Mouse (Mus musculus) adrenal gland (tissue): ENCODE results near the gene Per1.

ENCODE experiments used
- intact Hi-C: fragments of 180-260 bp; cut with DNase I; formaldehyde crosslinking; loops from one replicate; pipeline ENCODE4 v1.15.1; 2025

The Per1 gene

GRCm38 (mm10) chr11:69125041-69125851 lies 30.2 kb downstream of the Per1 start:
- intact Hi-C loops, result loop anchor here (2.0 kb wide), 1 partner anchor 84 kb away; no protein-coding TSS in a partner anchor

DNA sequence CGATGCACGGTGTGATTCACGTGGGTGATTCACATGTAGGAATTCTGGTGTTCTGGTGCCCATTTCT lies 30.7 kb downstream of the Per1 start, which contains the start of gene Aloxe3:
Gene Aloxe3, plus strand, starts transcription at position 45 of the 67 bp plus-strand sequence.
- intact Hi-C loops, result loop anchor here (2.0 kb wide), 1 partner anchor 85 kb away; no protein-coding TSS in a partner anchor

DNA sequence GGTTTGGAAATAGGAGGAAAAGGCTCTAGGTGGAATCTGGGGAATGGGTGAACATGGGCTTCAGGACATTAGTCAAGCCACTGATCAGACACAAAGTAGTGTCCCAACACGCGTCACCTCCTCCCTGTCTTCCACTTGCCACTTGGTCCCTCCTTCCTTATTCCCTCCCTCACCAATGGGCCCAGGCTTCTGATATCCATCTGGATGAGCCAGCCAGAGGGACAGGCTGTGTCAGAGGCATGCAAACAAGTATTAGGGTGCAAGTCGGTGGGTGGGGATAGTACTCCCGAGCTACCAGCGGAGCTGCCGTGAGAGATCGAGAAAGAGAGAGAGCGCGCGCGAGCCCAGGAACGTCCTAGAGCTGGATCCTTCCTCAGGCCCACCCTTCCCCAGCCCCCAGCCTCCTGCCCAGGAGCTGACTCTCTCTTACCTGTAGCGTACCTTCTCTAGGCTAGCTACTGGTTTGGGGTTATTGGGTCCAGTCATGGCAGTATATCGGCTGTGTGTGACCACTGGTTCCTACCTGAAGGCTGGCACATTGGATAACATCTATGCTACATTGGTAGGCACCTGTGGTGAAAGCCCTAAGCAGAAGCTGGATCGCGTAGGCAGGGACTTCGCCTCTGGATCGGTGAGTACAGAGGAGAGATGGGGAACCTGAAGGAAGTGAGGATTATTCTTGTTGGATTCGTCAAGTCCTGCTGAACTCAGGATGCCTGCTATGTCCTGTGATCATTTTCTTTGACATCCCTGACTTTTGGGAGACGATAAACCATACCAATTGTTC lies 31.1 kb downstream of the Per1 start:
- intact Hi-C loops, result loop anchor here (2.0 kb wide), 2 partner anchors 23 to 85 kb away; no protein-coding TSS in a partner anchor

DNA sequence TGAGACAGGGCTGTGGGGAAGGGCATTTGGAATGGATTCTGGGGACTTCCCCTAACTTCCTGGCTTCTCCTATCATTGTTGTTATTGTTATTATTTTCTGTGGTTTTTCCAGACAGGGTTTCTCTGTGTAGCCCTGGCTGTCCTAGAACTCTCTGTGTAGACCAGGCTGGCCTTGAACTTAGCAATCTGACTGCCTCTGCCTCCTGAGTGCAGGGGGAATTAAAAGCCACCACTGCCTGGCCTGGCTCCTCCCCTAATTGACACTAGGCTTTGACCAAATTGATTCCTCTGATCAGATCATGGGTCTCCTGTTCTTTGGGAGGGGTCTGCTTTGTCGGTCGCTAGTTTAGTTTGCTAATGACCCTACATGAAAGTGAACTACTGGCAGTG lies 31.7 kb downstream of the Per1 start:
- intact Hi-C loops, result loop anchor here (2.0 kb wide), 1 partner anchor 22 kb away; no protein-coding TSS in a partner anchor

DNA sequence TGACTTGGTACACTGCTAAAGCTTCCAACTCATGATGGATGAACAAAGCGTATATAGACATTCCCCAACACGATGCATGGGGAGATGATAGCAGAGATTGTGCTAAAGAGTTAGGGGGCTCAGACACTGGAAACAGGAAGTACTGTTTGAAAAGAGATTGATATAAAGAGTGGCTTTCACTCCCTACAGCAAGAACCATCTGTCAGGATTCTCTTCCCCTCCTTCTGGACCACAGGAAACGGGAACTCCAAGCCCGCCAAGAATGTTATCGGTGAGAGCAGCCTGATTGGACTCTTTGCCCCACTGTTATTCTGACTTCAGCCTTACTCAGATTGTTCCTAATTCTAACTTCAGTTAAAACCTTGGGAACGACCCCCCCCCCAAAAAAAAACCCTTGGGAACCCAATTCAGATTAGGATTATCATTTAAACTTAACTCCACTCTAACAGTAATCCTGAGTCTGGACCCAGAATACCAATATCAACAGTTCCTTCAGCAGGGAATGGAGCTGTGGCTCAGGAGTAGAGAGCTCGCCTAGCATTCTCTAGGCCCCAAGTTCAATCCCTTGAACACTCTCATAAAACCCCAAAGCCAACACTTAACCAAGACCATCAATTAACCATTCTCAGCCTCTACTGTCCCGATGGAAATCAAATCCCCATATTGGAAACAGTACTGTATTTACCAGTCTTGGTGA lies 33.6 kb downstream of the Per1 start:
- intact Hi-C loops, result no loop called here

DNA sequence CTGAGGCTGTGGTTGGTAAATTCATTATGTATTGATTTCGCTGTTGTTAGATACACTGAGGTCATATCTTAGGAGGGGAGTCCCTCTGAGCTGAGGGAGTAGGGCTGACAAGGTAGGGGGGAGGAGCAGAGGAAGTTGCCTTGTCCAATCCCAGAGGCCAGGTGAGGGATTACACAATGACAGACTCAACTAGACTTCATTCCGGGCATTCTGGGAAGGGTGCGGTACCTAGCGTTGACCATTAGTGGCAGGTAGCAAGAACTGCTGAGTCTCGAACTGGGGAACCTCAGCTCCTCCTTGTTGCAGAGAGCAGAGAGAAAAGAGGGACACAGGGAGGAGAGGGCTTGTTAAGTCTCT lies 38.5 kb downstream of the Per1 start:
- intact Hi-C loops, result no loop called here

DNA sequence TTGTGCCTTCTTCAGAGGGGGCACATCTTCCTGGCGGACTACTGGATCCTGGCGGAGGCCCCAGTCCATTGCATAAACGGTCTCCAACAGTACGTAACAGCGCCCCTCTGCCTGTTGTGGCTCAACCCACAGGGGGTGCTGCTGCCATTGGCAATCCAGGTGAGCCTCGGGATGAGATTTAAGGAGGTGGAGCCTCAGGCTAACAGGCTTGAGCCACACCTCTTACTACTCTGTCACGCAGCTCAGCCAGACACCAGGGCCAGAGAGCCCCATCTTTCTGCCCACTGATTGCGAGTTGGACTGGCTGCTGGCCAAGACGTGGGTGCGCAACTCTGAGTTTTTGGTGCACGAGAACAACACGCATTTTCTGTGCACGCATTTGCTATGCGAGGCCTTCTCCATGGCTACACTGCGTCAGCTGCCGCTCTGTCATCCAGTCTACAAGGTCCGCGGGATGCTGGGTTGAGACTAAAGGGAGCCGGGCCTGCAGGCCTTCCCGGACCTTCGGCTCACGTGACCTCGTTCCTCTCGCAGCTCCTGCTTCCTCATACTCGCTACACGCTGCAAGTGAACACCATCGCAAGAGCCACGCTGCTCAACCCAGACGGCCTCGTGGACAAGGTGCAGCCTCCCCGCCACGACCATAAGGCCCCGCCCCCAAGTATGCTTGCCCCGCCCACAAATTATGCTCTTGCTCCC lies 39.1 kb downstream of the Per1 start:
- intact Hi-C loops, result no loop called here

DNA sequence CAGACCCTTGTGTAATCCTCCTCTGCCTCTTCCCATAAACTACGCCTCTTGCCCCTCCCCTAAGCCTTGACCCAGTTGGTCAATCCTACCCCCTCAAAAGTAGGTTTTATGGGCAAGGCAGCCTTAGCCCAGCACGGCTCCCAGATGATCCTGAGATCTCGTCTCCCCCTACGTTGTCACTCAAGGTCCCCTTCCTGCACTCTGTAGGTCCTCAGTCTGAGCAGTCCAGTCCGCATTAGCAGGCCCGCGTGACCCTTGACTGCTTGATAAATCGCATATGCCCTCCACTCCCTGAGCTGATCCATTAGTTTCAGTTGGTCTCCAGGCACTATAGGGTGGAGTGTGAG lies 39.6 kb downstream of the Per1 start:
- intact Hi-C loops, result no loop called here

- intact Hi-C loops, result no loop called here
These were observed 40.3 kb downstream of the Per1 start for GRCm38 (mm10) chr11:69135361-69135760.

DNA sequence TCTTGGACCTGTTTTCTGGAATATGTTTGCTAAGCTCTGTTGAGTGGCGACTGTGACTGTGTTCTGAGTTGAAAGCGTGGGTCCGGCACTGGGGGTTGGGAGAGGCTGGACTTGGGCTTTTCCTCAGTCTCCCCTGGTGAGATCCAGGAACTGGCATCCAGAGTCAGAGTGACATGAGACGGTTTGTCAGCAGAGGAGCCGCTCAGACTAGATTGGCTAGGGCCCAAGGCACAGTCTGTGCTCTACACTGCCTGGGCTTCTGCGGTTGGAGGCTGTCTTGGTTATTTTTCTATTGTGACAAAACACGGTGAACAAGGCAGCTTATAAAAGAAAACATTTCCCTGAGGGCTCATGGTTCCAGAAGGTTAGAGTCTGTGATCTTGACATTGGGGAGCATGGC lies 52.5 kb downstream of the Per1 start:
- intact Hi-C loops, result no loop called here

DNA sequence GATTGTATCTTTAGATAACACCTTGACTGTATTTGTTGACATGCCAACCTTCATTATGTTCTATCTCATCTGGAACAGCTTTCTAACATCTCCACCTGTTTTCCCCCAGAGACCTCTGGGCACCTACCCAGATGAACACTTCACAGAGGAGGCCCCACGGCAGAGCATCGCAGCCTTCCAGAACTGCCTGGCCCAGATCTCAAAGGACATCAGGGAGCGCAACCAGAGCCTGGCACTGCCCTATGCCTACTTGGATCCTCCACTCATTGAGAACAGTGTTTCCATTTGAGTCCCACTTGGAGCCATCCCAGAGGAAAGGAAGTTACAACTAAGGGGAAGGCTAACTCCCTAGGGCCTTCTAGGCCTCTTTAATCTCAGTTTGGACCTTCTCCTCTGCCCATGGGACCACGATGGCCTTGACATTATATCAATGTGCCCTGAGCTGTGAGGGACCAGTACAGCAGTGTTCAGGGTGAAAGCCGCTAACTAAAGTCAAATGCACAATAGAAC lies 53.5 kb downstream of the Per1 start:
- intact Hi-C loops, result loop anchor here (2.0 kb wide), 1 partner anchor 22 kb away; no protein-coding TSS in a partner anchor

DNA sequence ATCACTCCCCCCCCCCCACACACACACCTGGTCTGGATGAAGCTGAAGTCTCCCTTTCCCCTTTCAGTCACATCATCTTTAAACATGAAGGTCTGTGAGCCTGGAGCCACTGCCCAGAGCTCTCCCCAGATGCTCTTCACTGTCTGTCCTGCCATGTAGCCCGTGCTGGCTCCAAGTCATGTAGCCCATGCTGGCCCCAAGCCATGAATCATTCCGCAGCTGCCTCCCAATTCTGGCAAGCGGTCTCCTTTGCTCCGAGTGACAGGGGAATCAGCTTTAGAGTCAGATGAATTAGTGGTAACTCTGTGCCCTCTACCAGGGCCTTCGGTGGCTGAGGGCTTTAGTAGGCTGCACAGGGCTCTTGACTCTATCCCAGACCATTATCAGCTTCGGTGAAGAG lies 54.7 kb downstream of the Per1 start:
- intact Hi-C loops, result loop anchor here (2.0 kb wide), 1 partner anchor 23 kb away; no protein-coding TSS in a partner anchor

- intact Hi-C loops, result no loop called here
These were observed 55.4 kb downstream of the Per1 start for GRCm38 (mm10) chr11:69150444-69150843.

DNA sequence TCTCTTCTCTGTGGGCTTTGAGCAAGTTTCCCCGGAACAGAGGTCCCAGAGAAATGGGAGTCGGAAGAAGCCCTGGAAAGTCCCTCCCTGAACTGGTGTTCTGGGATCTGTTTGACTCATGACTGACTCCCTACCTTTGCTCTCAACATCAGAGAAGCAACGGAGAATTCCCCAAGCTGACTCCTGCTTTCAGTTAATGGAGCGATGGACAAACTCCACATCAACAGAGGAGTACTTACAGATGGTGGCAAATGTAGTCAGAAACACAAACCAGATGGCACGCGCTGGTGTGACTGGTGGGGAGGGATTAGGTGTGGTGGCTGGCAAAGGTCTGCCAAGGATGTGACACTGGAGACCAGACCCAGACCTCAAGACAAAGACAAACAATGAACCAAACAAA lies 56.0 kb downstream of the Per1 start:
- intact Hi-C loops, result no loop called here

GRCm38 (mm10) chr11:69153831-69154230 lies 58.8 kb downstream of the Per1 start:
- intact Hi-C loops, result no loop called here

DNA sequence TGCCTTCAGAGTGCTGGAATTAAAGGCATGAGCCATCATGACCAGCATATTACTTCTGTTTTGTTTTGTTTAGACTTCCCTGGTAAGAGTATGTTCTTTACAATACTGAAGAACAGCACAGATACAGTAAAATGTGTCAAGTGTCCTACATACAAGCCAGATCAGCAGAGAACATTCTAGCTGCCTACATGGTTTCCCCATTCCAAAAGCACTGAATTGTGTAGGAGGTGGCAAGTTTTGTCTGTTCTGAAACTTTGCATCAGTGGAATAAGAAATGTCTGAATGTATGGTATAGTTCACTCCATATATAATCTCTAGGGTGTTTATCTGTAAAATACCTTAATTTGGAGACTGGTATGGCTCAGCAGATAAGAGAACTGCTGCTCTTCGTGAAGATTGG lies 60.3 kb downstream of the Per1 start:
- intact Hi-C loops, result no loop called here

GRCm38 (mm10) chr11:69156800-69157199 lies 61.8 kb downstream of the Per1 start, which contains the start of gene Alox12b:
Gene Alox12b, plus strand, starts transcription at chr11:69156989.
- intact Hi-C loops, result no loop called here
